Mouse (Mus musculus) midbrain, embryonic 13.5 days (tissue): Measurements from ENCODE around the gene 5330417C22Rik. TPM values are rescaled to one million over a fixed set of nuclear protein-coding genes. Genes with fewer than 3 reads are reported as not detected.

Source experiments
- microRNA-seq: library from miRNA; unstranded; fragments of <30 nt; microRNA quantifications from one replicate; pipeline ENCODE4, GENCODE M21; 2016
- polyA plus RNA-seq: library from polyadenylated mRNA; unstranded; fragments of >200 nt; fragmentation: Nextera tagmentation; extraction: Ambion mirVana; gene quantifications from 2 replicates; pipeline ENCODE4 v1.2.1, GENCODE M21; 2015

Gene 5330417C22Rik
- polyA plus RNA-seq, 1 experiment from 2014 or later: 7.5 TPM

Small RNA genes lying within 50 kb of the gene (microRNA-seq; reads per million reads assigned to microRNA genes)
- gene Gm22860: not detected

Other genes starting within 250 kb of the 5330417C22Rik start
- gene Mybphl, start 171.6 kb downstream of the 5330417C22Rik start, polyA plus RNA-seq: not detected in 2 replicates
- 23.7 and 25.4 TPM in 2 replicates for gene Psrc1, start 152.7 kb downstream of the 5330417C22Rik start, polyA plus RNA-seq
- gene Celsr2, start 121.0 kb downstream of the 5330417C22Rik start, polyA plus RNA-seq: 56.5 and 65.5 TPM in 2 replicates
- 208 and 216 TPM in 2 replicates for gene Sars, start 91.3 kb downstream of the 5330417C22Rik start, polyA plus RNA-seq
- gene 1700013F07Rik, start 2.4 kb downstream of the 5330417C22Rik start, polyA plus RNA-seq: 0.58 and 1.3 TPM in 2 replicates
- 66.4 and 67.6 TPM in 2 replicates for gene Tmem167b, start 25.9 kb upstream of the 5330417C22Rik start, polyA plus RNA-seq
- gene Taf13, start 35.2 kb upstream of the 5330417C22Rik start, polyA plus RNA-seq: 68.8 and 82.1 TPM in 2 replicates
- gene Wdr47, start 54.7 kb upstream of the 5330417C22Rik start, polyA plus RNA-seq: 95.9 and 98.5 TPM in 2 replicates
- 52.3 and 57.5 TPM in 2 replicates for gene Clcc1, start 117.4 kb upstream of the 5330417C22Rik start, polyA plus RNA-seq
- gene Gpsm2, start 185.8 kb upstream of the 5330417C22Rik start, polyA plus RNA-seq: 40.1 and 40.7 TPM in 2 replicates
- gene Aknad1, start 203.1 kb upstream of the 5330417C22Rik start, polyA plus RNA-seq: not detected in 2 replicates